18 mouse cellular contexts compared by ENCODE assay signal in the genomic region with DNA sequence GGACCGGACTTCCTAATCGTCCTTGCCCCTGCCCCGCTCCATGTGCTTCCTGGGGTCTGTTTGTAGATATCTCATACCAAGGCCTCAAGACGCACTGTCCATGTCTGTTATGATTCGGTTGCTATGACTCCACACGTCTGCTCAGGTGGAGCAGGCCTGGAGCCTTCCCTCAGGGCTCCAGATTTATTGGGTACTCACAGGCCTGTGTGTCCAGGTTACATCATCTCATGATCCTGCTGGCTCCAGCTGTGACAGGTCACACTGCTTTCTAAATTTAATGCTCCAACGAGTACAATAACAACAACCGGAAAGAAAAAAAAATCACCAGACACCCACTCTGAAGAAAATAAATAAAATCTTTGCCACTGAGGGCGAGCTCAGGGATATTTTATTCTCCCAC. TPM values are rescaled to one million over a fixed set of nuclear protein-coding genes. Genes with fewer than 3 reads are reported as not detected.
A peak's percentile ranks its signal among the peaks of the same experiment; 100 is the strongest.
DNase-seq lines count a peak whose midpoint lies in the region; ATAC-seq lines count a peak whose summit lies in the region.
"Had no signal": no experiment of that assay in that cellular context is flagged by ENCODE, and none has a peak within 500 bp of the region (broad histone marks: within the 10 kb centered on the region; RNA-seq: fewer than 3 reads in every experiment).

No protein-coding gene starts in this region.

- H3K36me3 ChIP-seq in kidney, embryonic 16.5 days (ENCODE audit: insufficient read depth, low read length): no peaks in the 10 kb centered on the region
- no peaks in the 10 kb centered on the region for H3K36me3 ChIP-seq in intestine, embryonic 15.5 days
- H3K36me3 ChIP-seq: embryonic facial prominence, embryonic 10.5 days; forebrain, embryonic 15.5 days; heart, embryonic 15.5 days had no signal

- no peak overlapping the region for H3K4me2 ChIP-seq in kidney, embryonic 16.5 days (replicated peaks; ENCODE audit: low read depth, low read length)
- H3K4me2 ChIP-seq in intestine, embryonic 15.5 days (replicated peaks): no peak overlapping the region
- H3K4me2 ChIP-seq: forebrain, embryonic 15.5 days; heart, embryonic 15.5 days; hindbrain, embryonic 14.5 days had no signal

- no peaks in the 10 kb centered on the region for H3K27me3 ChIP-seq in kidney, embryonic 16.5 days (ENCODE audit: insufficient read depth, low read length)
- H3K27me3 ChIP-seq in intestine, embryonic 15.5 days (replicated peaks): no peaks in the 10 kb centered on the region
- H3K27me3 ChIP-seq: forebrain, embryonic 15.5 days; heart, embryonic 15.5 days had no signal

- no peak for ATAC-seq in kidney, embryonic 16.5 days (ENCODE audit: low FRiP score, low TSS enrichment)
- ATAC-seq in intestine, embryonic 15.5 days: no peak
- ATAC-seq in megakaryocyte, adult 5-6 weeks (ENCODE audit: poor library complexity, severe bottlenecking): no peak
- ATAC-seq: CD4-positive, CD25-positive, alpha-beta regulatory T cell, adult 4 months; forebrain, embryonic 15.5 days had no signal

- H3K9ac ChIP-seq in kidney, embryonic 16.5 days (replicated peaks; ENCODE audit: low read length): no peak overlapping the region
- H3K9ac ChIP-seq in intestine, embryonic 15.5 days: no peak overlapping the region
- H3K9ac ChIP-seq: forebrain, embryonic 15.5 days; heart, embryonic 15.5 days; hindbrain, embryonic 14.5 days; liver, embryonic 14.5 days had no signal

- peaks cover 37% of the 10 kb centered on the region for H3K4me1 ChIP-seq in kidney, embryonic 16.5 days (ENCODE audit: insufficient read depth, low read length)
- peaks cover 22% of the 10 kb centered on the region for H3K4me1 ChIP-seq in intestine, embryonic 15.5 days (replicated peaks)

- WGBS in kidney, embryonic 16.5 days: 31% methylated on average over 9 of the region's 9 CpGs
- 54% methylated on average over 9 of the region's 9 CpGs for WGBS in intestine, embryonic 15.5 days

- no peak overlapping the region for H3K4me3 ChIP-seq in kidney, embryonic 16.5 days (ENCODE audit: low read length)
- no peak overlapping the region for H3K4me3 ChIP-seq in intestine, embryonic 15.5 days (replicated peaks)
- H3K4me3 ChIP-seq: embryonic facial prominence, embryonic 10.5 days; erythroblast, embryonic 14.5 days; forebrain, embryonic 15.5 days; heart, embryonic 15.5 days had no signal

- H3K27ac ChIP-seq in kidney, embryonic 16.5 days (ENCODE audit: low read length): no peak overlapping the region
- H3K27ac ChIP-seq in intestine, embryonic 15.5 days: 0 out of 2 replicates have a peak overlapping the region, but pooled peaks have one; percentile 17
- H3K27ac ChIP-seq: embryonic facial prominence, embryonic 10.5 days; forebrain, embryonic 15.5 days; heart, embryonic 15.5 days; hindbrain, embryonic 14.5 days; liver, embryonic 14.5 days had no signal

- DNase-seq in kidney, adult 11 months: peak; percentile 52
- peak; percentile 41 for DNase-seq in kidney, adult 18-20 months
- DNase-seq in kidney, postnatal 25 days: peak; percentile 33 to 74
- no peak for DNase-seq in left cerebral cortex, adult 9 months (ENCODE audit: low spot score in 2 of 2)
- no peak for DNase-seq in ovary, postnatal 36 days (ENCODE audit: low spot score)
- DNase-seq: cerebellum, postnatal 10 days; gastrocnemius, postnatal 25 days; midbrain, embryonic 14.5 days had no signal

- no peaks in the 10 kb centered on the region for H3K9me3 ChIP-seq in kidney, embryonic 16.5 days (ENCODE audit: low read length)
- H3K9me3 ChIP-seq in intestine, embryonic 15.5 days: no peaks in the 10 kb centered on the region
- H3K9me3 ChIP-seq: embryonic facial prominence, embryonic 10.5 days; forebrain, embryonic 15.5 days; heart, embryonic 15.5 days had no signal

RNA-seq across cellular contexts. Expression of gene Ctnnb1, which starts 48.7 kb away (rescaled TPM):
- 639 and 663 TPM in 2 replicates for polyA plus RNA-seq in kidney, embryonic 16.5 days (2015; fragmentation: Nextera tagmentation; extraction: Ambion mirVana)
- 474 and 475 TPM in 2 replicates for polyA plus RNA-seq in intestine, embryonic 15.5 days (2015; fragmentation: Nextera tagmentation; extraction: Ambion mirVana)
- total RNA-seq in megakaryocyte, adult 5-6 weeks (2015): 272 and 305 TPM in 2 replicates
- 360 and 393 TPM in 2 replicates for total RNA-seq in megakaryocyte, adult 5-6 weeks (2017)

Comparison
In these comparisons a context has a peak if more than half of its experiments do, and no peak if none do; other contexts are left out.
1. DNase-seq: peak in kidney, adult 11 months (single experiment), kidney, adult 18-20 months (single experiment) and kidney, postnatal 25 days (2 of 2); none in left cerebral cortex, adult 9 months (0 of 2) and ovary, postnatal 36 days (single experiment).